Mouse (Mus musculus): ENCODE results near the gene Espn. TPM values are rescaled to one million over a fixed set of nuclear protein-coding genes. Genes with fewer than 3 reads are reported as not detected.

Gene Espn
- polyA plus RNA-seq, 1 experiment from 2014 or later: 5.9 TPM

DNA sequence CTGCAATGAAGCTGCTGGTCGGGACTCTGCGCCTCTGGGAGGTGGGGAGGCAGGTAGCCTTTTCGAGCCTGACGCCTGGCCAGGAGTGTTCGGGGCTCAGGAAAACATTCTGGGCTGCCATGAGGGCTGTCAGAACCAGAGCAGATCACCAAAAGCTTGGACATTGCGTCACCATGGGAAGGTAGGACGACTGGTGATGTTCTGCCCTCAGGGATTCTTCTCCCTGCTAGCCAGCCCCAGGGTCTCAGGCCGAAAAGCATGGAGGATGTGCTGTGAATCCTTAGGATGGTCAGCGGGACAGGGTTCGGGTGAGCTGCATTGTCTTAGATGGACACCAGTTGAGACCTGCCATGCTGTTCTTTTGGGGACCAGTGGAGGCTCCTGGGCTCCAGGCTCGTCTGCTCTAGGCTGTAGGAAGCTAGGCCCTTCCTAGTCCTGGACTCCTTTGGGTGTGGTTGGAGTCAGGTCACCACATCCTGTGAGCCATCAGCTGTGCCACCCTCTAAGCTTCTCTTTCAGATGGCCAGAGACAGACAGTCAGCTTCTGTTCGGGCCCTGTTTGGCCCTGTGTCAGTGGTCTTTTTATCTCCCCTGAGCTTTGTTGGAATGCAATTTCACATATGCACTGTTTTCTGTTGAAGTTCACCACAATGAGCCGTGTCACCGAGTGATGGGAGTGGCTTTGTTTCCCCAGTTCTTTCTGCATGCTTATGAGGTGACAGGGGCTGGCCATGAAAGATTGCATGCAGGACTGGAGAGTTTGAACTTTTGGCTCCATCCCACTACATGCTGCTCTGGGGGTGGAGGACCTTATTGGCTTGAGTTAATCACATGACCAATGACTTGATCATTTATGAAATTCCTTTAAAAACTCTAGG is 34.3 kb upstream of the Espn start:
- no peak for DNase-seq (ENCODE audit: extremely low spot score, low spot score)
- Histone ChIP-seq H3K9me3 (no peaks in the 10 kb centered on the region), H3K4me3 (peak overlapping the region; percentile 33), H3K27me3 (ENCODE audit: poor library complexity, severe bottlenecking) (0 out of 2 replicates have a peak, but pooled peaks cover 3% of the 10 kb centered on the region), H3K27ac (peak overlapping the region; percentile 60), H3K4me1 (peaks cover 46% of the 10 kb centered on the region), H3K36me3 (replicated peaks) (peaks cover 21% of the 10 kb centered on the region)
- WGBS: 46% methylated on average over 14 of the region's 14 CpGs

DNA sequence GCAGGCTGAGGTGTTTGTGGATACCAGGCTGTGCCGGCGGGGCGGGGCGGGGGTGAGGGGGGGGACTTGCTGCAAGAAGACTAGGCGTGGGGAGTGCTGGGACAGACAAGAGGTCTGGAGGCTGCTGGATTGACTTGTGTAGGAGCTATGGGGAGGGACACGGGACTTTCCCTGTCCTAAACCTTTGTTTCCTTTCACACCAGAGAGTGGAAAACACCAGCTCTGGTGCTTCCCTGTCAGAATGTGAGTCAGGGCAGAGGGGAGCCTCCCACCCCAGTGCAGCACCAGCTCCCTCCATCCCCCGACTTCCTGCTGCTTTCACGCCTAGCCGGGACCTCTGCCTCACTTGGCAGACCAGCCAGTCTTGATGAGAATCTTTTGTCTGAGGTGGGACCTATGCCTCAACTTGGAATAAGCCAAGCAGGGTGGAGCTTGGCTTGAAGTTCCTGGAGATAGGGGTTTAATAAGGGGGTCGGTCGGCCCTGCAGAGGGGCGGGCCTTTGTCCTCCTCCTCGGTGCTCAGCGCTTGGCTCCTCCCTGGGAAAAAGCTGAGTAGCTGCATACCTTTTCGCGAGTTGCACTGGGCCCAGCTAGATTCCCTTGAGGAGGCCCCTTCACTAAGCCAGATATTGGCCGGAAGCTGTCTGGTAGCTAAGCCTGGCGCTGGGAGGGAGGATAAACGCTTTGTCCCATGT is 33.5 kb upstream of the Espn start:
- Histone ChIP-seq H3K27me3 (ENCODE audit: poor library complexity, severe bottlenecking) (peaks cover 4% of the 10 kb centered on the region), H3K4me3 (peak overlapping the region; percentile 33), H3K27ac (peak overlapping the region; percentile 60), H3K4me1 (peaks cover 44% of the 10 kb centered on the region), H3K36me3 (replicated peaks) (peaks cover 21% of the 10 kb centered on the region), H3K9me3 (no peaks in the 10 kb centered on the region)
- 3% methylated on average over 19 of the region's 19 CpGs for whole genome bisulfite sequencing
- DNase-seq (ENCODE audit: extremely low spot score, low spot score): peak; percentile 51

DNA sequence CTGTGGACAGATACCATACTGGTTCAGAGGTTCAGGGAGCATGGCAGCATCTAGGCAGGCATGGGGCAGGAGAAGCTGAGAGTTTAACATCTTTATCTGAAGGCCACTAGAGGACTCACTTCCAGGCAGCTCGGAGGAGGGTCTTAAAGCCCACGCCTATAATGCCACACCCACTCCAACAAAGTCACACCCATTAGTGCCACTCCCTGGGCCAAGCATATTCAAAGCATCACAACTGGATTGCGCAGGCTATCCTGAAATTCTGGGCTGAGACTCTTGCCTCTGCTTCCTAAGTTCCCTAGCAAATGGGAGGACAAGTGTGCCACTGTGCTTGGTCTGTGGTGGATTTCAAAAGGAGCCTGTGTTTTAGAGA is 33.0 kb upstream of the Espn start:
- Histone ChIP-seq H3K36me3 (replicated peaks) (peaks cover 26% of the 10 kb centered on the region), H3K9me3 (no peaks in the 10 kb centered on the region)
- WGBS: 4% methylated on average over 3 of the region's 3 CpGs

DNA sequence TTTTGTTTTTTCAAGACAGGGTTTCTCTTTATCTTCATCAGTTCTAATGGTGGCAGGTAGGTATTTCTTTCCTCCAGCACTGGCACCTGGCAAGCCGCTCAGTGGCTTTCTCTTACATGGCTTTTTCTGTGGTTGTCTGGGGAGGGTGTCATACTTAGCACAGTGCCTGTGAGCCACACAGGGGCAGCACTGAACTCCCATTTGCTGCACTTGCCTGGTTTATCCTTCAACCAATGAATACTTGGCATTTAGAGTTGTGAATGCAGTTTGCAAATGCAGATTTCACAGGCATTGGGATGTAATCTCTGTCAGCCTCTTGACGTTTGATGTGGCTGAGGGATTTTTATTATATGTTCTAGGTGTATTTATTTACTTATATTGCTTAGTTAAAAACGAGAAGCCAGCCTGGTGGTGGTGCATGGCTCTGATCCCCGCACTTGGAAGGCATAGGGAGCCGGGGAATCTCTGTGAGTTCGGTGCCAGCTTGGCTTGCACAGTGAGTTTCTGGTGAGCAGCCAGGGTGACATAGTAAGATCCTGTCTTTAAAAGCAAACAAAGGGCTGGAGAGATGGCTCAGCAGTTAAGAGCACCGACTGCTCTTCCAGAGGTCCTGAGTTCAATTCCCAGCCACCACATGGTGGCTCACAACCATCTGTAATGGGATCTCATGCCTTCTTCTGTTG is 32.3 kb upstream of the Espn start:
- H3K27me3 ChIP-seq (ENCODE audit: poor library complexity, severe bottlenecking): peaks cover 16% of the 10 kb centered on the region
- H3K4me1 ChIP-seq: peaks cover 44% of the 10 kb centered on the region
- peaks cover 27% of the 10 kb centered on the region for H3K36me3 ChIP-seq (replicated peaks)
- no peaks in the 10 kb centered on the region for H3K9me3 ChIP-seq
- 77% methylated on average over 7 of the region's 7 CpGs for whole genome bisulfite sequencing
- no peak overlapping the region for H3K27ac ChIP-seq
- no peak for DNase-seq (ENCODE audit: extremely low spot score, low spot score)
- no peak overlapping the region for H3K4me3 ChIP-seq

More for the DNA sequence above, 33.0 kb upstream of the Espn start:
- Histone ChIP-seq H3K4me1 (peaks cover 44% of the 10 kb centered on the region), H3K4me3 (peak overlapping the region; percentile 33), H3K27ac (peak overlapping the region; percentile 60), H3K27me3 (ENCODE audit: poor library complexity, severe bottlenecking) (peaks cover 10% of the 10 kb centered on the region)
- no peak for DNase-seq (ENCODE audit: extremely low spot score, low spot score)

DNA sequence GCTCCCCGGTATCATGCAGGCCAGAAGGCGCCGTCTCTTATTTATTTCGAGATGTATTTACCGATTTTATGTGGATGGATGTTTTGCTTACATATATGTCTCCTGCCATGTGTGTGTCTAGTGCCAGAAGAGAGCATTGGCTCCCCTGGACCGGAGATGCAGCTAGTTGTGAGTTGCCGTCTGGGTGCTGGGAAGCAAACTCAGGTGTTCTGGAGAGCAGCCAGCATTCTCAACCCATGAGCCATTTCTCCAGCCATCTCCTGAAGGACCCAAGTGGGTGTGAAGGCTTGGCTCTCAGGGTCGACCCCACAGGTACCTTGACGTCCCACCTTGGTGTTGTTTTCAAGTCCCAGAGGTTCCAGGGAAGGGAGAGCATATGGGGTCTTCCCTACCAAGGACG is 30.0 kb upstream of the Espn start:
- H3K4me3 ChIP-seq: no peak overlapping the region
- H3K4me1 ChIP-seq: peaks cover 64% of the 10 kb centered on the region
- 89% methylated on average over 10 of the region's 10 CpGs for WGBS
- DNase-seq (ENCODE audit: extremely low spot score, low spot score): no peak
- peaks cover 21% of the 10 kb centered on the region for H3K36me3 ChIP-seq (replicated peaks)
- no peaks in the 10 kb centered on the region for H3K9me3 ChIP-seq
- H3K27me3 ChIP-seq (ENCODE audit: poor library complexity, severe bottlenecking): peaks cover 30% of the 10 kb centered on the region
- H3K27ac ChIP-seq: no peak overlapping the region

DNA sequence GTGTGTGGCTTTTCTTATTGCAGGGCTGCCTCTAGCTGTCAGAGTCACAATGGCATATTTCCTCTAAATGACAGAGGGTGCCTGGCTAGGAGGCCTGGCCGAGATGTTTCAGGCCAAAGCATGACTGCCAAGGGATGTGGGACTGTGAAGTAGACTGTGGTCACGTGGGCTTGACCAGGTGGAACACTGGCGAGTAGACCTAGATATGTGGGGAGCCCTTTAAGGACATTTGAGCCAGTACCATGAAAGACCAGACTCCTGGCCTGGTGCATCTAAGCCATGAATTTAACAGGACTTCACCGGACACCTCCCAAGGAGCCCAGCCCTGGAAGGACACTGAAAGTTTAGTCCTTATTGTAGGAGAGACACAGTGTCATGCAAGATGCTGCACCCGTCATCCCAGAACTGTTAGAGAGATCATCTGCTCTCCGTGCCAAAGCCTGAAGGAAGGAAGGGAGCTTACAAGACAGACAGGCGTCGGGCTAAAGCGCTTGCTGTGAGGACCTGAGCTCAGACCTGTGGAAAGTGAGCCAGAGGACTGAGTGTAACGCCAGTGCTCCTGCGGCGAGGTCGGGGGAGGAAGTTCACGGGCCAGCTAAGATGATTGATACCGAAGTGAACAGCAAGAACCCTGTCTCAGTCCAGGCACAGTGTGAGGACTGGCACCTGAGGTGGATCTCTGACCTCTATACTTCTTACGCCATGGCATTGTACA is 27.9 kb upstream of the Espn start:
- no peak overlapping the region for H3K4me3 ChIP-seq
- peaks cover 21% of the 10 kb centered on the region for H3K36me3 ChIP-seq (replicated peaks)
- peaks cover 46% of the 10 kb centered on the region for H3K4me1 ChIP-seq
- peaks cover 49% of the 10 kb centered on the region for H3K27me3 ChIP-seq (ENCODE audit: poor library complexity, severe bottlenecking)
- no peak overlapping the region for H3K27ac ChIP-seq
- H3K9me3 ChIP-seq: no peaks in the 10 kb centered on the region
- no peak for DNase-seq (ENCODE audit: extremely low spot score, low spot score)
- WGBS: 90% methylated on average over 16 of the region's 16 CpGs

DNA sequence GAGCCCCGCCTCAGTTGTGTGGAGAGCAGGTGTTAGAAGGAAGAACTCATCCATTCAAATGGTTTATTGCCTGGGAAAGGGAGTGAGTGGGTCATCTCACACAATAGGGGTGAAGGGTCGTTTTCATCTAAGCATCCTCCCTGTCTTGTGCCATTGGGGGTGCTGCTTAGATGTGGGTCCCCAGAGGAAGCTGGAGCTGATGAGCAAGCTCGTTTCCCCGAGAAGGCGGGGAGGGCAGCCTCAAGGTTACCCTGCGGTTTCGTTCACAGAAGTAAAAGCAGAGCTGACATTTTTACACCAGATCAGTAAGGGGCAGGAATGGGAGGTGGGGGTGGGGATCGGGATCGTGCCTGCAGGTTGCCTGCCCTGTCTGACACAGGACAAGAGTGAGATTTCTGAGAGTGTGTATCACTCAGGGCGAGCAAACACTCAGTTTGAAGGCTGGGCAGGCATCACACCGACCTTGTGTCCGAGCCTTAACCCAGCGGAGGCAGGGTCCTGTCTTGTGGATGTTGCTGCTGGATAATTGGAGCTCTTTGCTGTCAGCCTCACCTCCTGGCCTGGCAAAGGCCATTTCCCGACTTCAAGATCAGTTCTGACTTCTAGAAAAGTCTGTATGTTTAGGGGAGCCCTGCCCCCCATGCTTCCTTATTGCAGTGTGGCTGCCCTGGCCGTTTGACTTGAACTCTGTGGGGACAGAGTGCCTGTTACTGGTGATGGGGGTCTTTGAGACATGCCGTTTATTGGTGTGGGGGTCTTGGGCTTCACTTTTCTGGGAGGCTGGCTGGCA is 26.9 kb upstream of the Espn start:
- DNase-seq (ENCODE audit: extremely low spot score, low spot score): no peak
- Histone ChIP-seq H3K36me3 (replicated peaks) (peaks cover 21% of the 10 kb centered on the region), H3K4me1 (peaks cover 39% of the 10 kb centered on the region), H3K4me3 (peak overlapping the region; percentile 88), H3K27me3 (ENCODE audit: poor library complexity, severe bottlenecking) (peaks cover 59% of the 10 kb centered on the region), H3K9me3 (no peaks in the 10 kb centered on the region), H3K27ac (peak overlapping the region; percentile 96)
- WGBS: 34% methylated on average over 16 of the region's 16 CpGs

DNA sequence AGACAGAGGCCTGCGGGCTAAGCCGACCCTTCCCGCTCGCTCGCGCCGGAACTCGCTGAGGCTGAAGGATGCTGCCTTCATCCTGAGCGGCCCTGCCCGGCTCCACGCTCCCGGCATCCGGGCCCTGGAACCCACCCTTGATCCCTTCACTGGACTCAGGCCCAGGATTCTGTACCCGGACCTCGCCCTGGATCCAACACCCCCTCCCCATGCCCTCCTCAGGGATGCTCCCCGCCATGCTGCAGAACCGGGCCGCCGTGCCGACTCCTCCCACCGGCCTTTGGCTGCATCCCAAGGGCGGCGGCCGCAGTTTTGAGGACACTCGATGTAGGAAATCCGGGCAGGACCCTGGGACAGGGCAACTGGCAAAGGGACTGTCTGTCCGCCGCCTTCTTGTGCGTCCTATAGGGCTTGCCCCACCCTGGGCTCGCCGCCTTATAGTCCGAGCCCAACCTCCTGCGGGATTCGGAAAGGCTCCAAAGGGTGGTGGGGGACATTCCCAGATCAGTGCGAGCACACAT is 26.2 kb upstream of the Espn start:
- no peak for DNase-seq (ENCODE audit: extremely low spot score, low spot score)
- H3K4me3 ChIP-seq: peak overlapping the region; percentile 88
- peak overlapping the region; percentile 96 for H3K27ac ChIP-seq
- peaks cover 66% of the 10 kb centered on the region for H3K27me3 ChIP-seq (ENCODE audit: poor library complexity, severe bottlenecking)
- WGBS: under 1% methylated on average over 35 of the region's 35 CpGs
- peaks cover 39% of the 10 kb centered on the region for H3K4me1 ChIP-seq
- H3K9me3 ChIP-seq: no peaks in the 10 kb centered on the region
- H3K36me3 ChIP-seq (replicated peaks): peaks cover 15% of the 10 kb centered on the region

DNA sequence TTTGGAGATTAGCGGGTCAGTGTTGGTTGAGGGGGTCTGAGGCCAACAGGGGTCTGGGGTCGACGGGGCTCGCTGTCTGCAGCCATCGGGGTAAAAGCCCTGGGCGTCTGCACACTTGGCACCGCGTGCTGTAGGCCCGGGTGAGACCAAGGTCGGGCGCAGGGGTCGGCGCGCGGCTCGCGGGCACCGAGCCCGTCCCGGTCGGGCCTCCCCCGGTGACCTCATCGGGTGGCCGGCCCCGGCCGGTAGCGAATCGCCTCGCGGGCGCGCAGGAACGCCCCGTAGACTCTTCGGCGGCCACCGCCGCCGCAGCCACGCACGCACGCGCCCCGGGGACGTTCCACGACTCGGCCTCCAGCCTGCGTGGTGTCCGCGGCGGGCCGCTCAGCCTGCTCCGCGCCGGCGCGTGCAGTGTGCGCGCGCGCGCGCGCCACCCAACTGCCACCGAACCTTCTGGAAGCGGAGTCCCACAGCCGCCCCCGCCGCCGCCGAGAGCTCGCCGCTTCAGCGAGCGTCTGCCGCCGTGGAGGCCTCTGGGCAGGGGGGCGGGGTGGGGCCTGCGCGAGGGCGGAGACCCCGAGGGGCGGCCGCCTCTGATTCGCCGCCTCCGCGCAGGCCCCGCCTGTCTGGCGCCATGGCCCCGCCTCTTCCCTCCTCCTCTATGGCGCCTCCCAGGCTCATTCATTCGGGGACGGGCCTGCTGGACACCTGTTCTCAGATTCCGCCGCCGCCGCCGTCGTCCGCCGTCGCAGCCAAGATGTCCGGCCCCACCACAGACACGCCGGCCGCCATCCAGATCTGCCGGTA is 25.6 kb upstream of the Espn start, which contains the start of gene Acot7:
Gene Acot7, plus strand, starts transcription at position 598 of the 807 bp plus-strand sequence.
- peak; percentile 91 for DNase-seq (ENCODE audit: extremely low spot score, low spot score)
- Histone ChIP-seq H3K4me3 (peak within 1 kb of the TSS; percentile 88), H3K27ac (peak within 1 kb of the TSS; percentile 96), H3K4me1 (peaks cover 39% of the 10 kb centered on the region), H3K27me3 (ENCODE audit: poor library complexity, severe bottlenecking) (peaks cover 72% of the 10 kb centered on the region), H3K36me3 (replicated peaks) (peaks cover 14% of the 10 kb centered on the region), H3K9me3 (no peaks in the 10 kb centered on the region)
- WGBS: under 1% methylated on average over 108 of the region's 108 CpGs

DNA sequence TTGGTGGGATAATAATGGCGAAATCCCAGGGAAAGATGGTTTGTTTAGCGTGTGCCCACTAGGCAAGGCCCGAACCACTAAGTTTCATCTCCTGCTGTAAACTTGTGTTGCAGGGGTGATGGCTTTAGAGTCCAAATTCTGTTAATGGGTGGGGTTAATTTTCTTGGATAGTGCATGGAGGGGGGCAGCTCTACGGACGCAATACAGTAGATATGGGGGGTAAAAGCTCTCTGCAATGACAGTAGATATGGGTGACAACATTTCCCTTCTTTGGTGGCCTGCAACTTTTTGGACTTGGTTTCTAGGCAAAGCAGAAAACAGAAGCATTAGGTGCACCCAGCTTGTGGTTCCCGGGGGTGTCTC is 25.0 kb upstream of the Espn start:
- DNase-seq (ENCODE audit: extremely low spot score, low spot score): no peak
- Histone ChIP-seq H3K4me1 (peaks cover 39% of the 10 kb centered on the region), H3K27me3 (ENCODE audit: poor library complexity, severe bottlenecking) (peaks cover 77% of the 10 kb centered on the region)

DNA sequence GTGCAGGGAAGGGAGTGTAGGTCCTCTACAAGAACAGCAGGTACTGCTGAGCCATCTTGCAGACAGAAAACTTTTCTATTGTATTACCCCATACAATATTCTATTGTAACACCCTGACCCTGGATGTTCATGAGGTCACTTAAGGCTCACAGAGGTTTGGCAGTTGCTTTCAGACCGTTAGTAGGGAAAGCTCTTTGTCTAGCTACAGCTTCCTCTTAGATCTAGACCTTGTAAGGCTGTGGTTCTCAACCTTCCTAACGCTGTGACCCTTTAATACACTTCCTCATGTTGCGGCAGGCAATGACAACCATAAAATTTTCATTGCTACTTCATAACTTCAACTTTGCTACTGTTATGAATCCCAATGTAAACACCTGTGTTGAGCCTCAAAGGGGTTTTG is 24.5 kb upstream of the Espn start:
- Histone ChIP-seq H3K4me3 (no peak overlapping the region), H3K27me3 (ENCODE audit: poor library complexity, severe bottlenecking) (peaks cover 77% of the 10 kb centered on the region), H3K4me1 (peaks cover 39% of the 10 kb centered on the region), H3K27ac (no peak overlapping the region), H3K36me3 (replicated peaks) (0 out of 2 replicates have a peak, but pooled peaks cover 6% of the 10 kb centered on the region), H3K9me3 (peaks cover 3% of the 10 kb centered on the region; the same call in 1 of the 2 replicates)
- WGBS: 76% methylated on average over 3 of the region's 3 CpGs
- DNase-seq (ENCODE audit: extremely low spot score, low spot score): no peak

More for the DNA sequence above, 25.0 kb upstream of the Espn start:
- Histone ChIP-seq H3K36me3 (replicated peaks) (peaks cover 8% of the 10 kb centered on the region; the same call in 1 of the 2 replicates), H3K9me3 (no peaks in the 10 kb centered on the region), H3K27ac (peak overlapping the region; percentile 96), H3K4me3 (peak overlapping the region; percentile 88)
- WGBS: 72% methylated on average over 6 of the region's 6 CpGs
